8 mouse cellular contexts compared by ENCODE assay signal in the genomic region with DNA sequence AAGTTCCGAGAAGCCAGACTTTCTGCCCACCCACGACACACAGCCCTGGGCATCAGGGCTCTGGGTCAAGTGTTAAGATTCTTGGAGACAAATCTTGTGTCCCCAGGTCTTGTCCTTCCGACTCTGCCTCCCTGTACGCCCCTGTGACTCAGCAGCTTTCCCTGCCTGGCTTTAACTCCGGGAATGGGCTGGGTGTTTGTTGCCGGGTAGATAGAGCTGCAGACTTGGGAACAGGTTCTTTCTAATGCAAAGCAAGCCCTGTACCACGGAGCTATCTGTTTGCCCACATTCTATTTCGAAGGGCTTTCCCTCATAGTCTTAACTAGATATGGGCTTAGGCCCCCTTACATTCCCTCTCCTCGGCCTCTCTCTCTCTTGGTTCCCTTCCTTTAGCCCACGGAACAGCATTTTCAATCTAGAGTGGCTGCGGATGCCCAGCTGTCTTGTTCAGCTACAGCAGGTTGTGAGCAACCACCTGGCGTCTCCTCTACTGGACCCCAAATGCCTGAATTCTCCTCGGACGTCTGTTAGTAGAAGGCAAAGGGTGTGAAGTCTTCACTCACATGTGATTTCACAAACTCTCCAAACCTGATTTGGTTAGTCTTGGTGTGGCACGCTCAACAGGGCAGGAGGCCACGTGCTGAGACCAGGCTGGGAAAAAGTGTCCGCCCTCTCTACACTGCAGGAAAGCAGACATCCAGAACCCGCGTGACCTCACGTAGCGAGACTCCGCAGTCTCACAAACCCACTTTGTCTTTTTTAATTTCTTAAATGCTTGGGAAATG. TPM values are rescaled to one million over a fixed set of nuclear protein-coding genes. Genes with fewer than 3 reads are reported as not detected.
A peak's percentile ranks its signal among the peaks of the same experiment; 100 is the strongest.
DNase-seq lines count a peak whose midpoint lies in the region; ATAC-seq and TF ChIP-seq lines count a peak whose summit lies in the region.

No protein-coding gene starts in this region.

- peaks cover 3% of the 10 kb centered on the region; the same call in 1 of the 2 replicates for H3K36me3 ChIP-seq in embryonic facial prominence, embryonic 10.5 days (replicated peaks)
- H3K36me3 ChIP-seq in heart, embryonic 16.5 days (ENCODE audit: control insufficient read depth, insufficient read depth) = no peaks in the 10 kb centered on the region
- no peaks in the 10 kb centered on the region for H3K36me3 ChIP-seq in limb, embryonic 14.5 days (ENCODE audit: control insufficient read depth, insufficient read depth, low read length)
- no peaks in the 10 kb centered on the region for H3K36me3 ChIP-seq in midbrain, embryonic 16.5 days (ENCODE audit: control insufficient read depth, insufficient read depth, low read length)

- ATAC-seq in heart, embryonic 16.5 days (replicated peaks; ENCODE audit: extremely low read depth, insufficient read depth, low FRiP score) = peak; percentile 39
- ATAC-seq in limb, embryonic 14.5 days (ENCODE audit: low FRiP score, low read depth) = peak; percentile 35; the same call in 1 of the 2 replicates
- ATAC-seq in midbrain, embryonic 16.5 days = peak; percentile 38

- H3K9ac ChIP-seq in heart, embryonic 16.5 days (ENCODE audit: low read length) = peak overlapping the region; percentile 100
- peak overlapping the region; percentile 94 for H3K9ac ChIP-seq in limb, embryonic 14.5 days (ENCODE audit: low read depth, low read length, severe bottlenecking)
- peak overlapping the region; percentile 95 for H3K9ac ChIP-seq in midbrain, embryonic 16.5 days (ENCODE audit: low read depth, low read length)

- peak overlapping the region; percentile 88 for H3K4me2 ChIP-seq in heart, embryonic 16.5 days (ENCODE audit: low read depth, low read length)
- H3K4me2 ChIP-seq in limb, embryonic 14.5 days (replicated peaks; ENCODE audit: low read depth, low read length, severe bottlenecking) = peak overlapping the region; percentile 85
- H3K4me2 ChIP-seq in midbrain, embryonic 16.5 days (ENCODE audit: low read length) = peak overlapping the region; percentile 94

- peak; percentile 54 for DNase-seq in right cerebral cortex, adult 18-20 months
- DNase-seq in right cerebral cortex, postnatal 10 days (ENCODE audit: low spot score in 2 of 2) = no peak
- DNase-seq in embryonic facial prominence, embryonic 10.5 days (ENCODE audit: low spot score) = no peak
- peak; percentile 28 for DNase-seq in limb, embryonic 14.5 days (ENCODE audit: low spot score)
- DNase-seq in layer of hippocampus, postnatal 25 days (ENCODE audit: extremely low spot score in 1 of 2, low spot score in 1 of 2) = no peak
- DNase-seq in spleen, adult 12 weeks (ENCODE audit: low spot score) = no peak

- no peaks in the 10 kb centered on the region for H3K27me3 ChIP-seq in embryonic facial prominence, embryonic 10.5 days (replicated peaks; ENCODE audit: low read depth, poor library complexity, severe bottlenecking)
- no peaks in the 10 kb centered on the region for H3K27me3 ChIP-seq in heart, embryonic 16.5 days (ENCODE audit: control insufficient read depth, insufficient read depth, low read length)
- no peaks in the 10 kb centered on the region for H3K27me3 ChIP-seq in limb, embryonic 14.5 days (ENCODE audit: control insufficient read depth, insufficient read depth, low read length)
- no peaks in the 10 kb centered on the region for H3K27me3 ChIP-seq in midbrain, embryonic 16.5 days (ENCODE audit: control insufficient read depth, insufficient read depth, low read depth, low read length)

- peak overlapping the region; percentile 97 for H3K27ac ChIP-seq in embryonic facial prominence, embryonic 10.5 days (replicated peaks)
- peak overlapping the region; percentile 100 for H3K27ac ChIP-seq in heart, embryonic 16.5 days (ENCODE audit: low read length)
- peak overlapping the region; percentile 88 for H3K27ac ChIP-seq in limb, embryonic 14.5 days (replicated peaks; ENCODE audit: low read depth, low read length)
- H3K27ac ChIP-seq in midbrain, embryonic 16.5 days (ENCODE audit: low read length) = peak overlapping the region; percentile 92

- no peak for TF ChIP-seq POLR2A in limb, embryonic 14.5 days (IDR thresholded peaks at IDR 0.05; ENCODE audit: borderline replicate concordance, extremely low read depth, insufficient read depth, insufficient read length)

- peak overlapping the region; percentile 95 for H3K4me3 ChIP-seq in embryonic facial prominence, embryonic 10.5 days
- peak overlapping the region; percentile 99 for H3K4me3 ChIP-seq in heart, embryonic 16.5 days (ENCODE audit: low read length)
- peak overlapping the region; percentile 97 for H3K4me3 ChIP-seq in limb, embryonic 14.5 days (replicated peaks; ENCODE audit: low read length)
- peak overlapping the region; percentile 71 for H3K4me3 ChIP-seq in midbrain, embryonic 16.5 days (ENCODE audit: low read depth, low read length)

- H3K9me3 ChIP-seq in embryonic facial prominence, embryonic 10.5 days = no peaks in the 10 kb centered on the region
- no peaks in the 10 kb centered on the region for H3K9me3 ChIP-seq in heart, embryonic 16.5 days (replicated peaks; ENCODE audit: control insufficient read depth, low read length)
- no peaks in the 10 kb centered on the region for H3K9me3 ChIP-seq in limb, embryonic 14.5 days (ENCODE audit: control insufficient read depth, low read length)
- H3K9me3 ChIP-seq in midbrain, embryonic 16.5 days (replicated peaks; ENCODE audit: control insufficient read depth, low read length, poor library complexity, severe bottlenecking) = no peaks in the 10 kb centered on the region

- 16% methylated on average over 22 of the region's 22 CpGs for WGBS in embryonic facial prominence, embryonic 10.5 days
- WGBS in heart, embryonic 16.5 days = 16% methylated on average over 22 of the region's 22 CpGs
- WGBS in limb, embryonic 14.5 days = 14% methylated on average over 22 of the region's 22 CpGs
- WGBS in midbrain, embryonic 16.5 days = 12% methylated on average over 22 of the region's 22 CpGs

- peaks cover 53% of the 10 kb centered on the region for H3K4me1 ChIP-seq in embryonic facial prominence, embryonic 10.5 days
- H3K4me1 ChIP-seq in heart, embryonic 16.5 days (ENCODE audit: control insufficient read depth, insufficient read depth, low read length) = peaks cover 43% of the 10 kb centered on the region
- H3K4me1 ChIP-seq in limb, embryonic 14.5 days (ENCODE audit: control insufficient read depth, insufficient read depth, low read length) = peaks cover 30% of the 10 kb centered on the region
- peaks cover 24% of the 10 kb centered on the region for H3K4me1 ChIP-seq in midbrain, embryonic 16.5 days (ENCODE audit: control insufficient read depth, insufficient read depth, low read length)

RNA-seq across cellular contexts. Expression of a gene that starts 0.8 kb away (rescaled TPM):
- 204 and 209 TPM in 2 replicates for polyA plus RNA-seq in embryonic facial prominence, embryonic 10.5 days (2016; fragmentation: Nextera tagmentation; extraction: Ambion mirVana)
- 541 and 624 TPM in 2 replicates for polyA plus RNA-seq in heart, embryonic 16.5 days (2015; fragmentation: Nextera tagmentation; extraction: Ambion mirVana)
- polyA plus RNA-seq in limb, embryonic 14.5 days (2012; rRNA removed) = 157 and 158 TPM in 2 replicates
- polyA plus RNA-seq in limb, embryonic 14.5 days (2014; fragmentation: Nextera tagmentation; extraction: Ambion mirVana) = 207 and 218 TPM in 2 replicates
- 362 and 402 TPM in 2 replicates for polyA plus RNA-seq in midbrain, embryonic 16.5 days (2015; fragmentation: Nextera tagmentation; extraction: Ambion mirVana)
- 100 to 1,000 TPM; 529 to 579 TPM for total RNA-seq in layer of hippocampus, postnatal 25 days (2021)

RNA-seq across cellular contexts. Expression of a gene that starts 36.4 kb away (rescaled TPM):
- polyA plus RNA-seq in embryonic facial prominence, embryonic 10.5 days (2016; fragmentation: Nextera tagmentation; extraction: Ambion mirVana) = 165 and 169 TPM in 2 replicates
- 182 and 205 TPM in 2 replicates for polyA plus RNA-seq in heart, embryonic 16.5 days (2015; fragmentation: Nextera tagmentation; extraction: Ambion mirVana)
- 174 and 207 TPM in 2 replicates for polyA plus RNA-seq in limb, embryonic 14.5 days (2012; rRNA removed)
- 202 and 213 TPM in 2 replicates for polyA plus RNA-seq in limb, embryonic 14.5 days (2014; fragmentation: Nextera tagmentation; extraction: Ambion mirVana)
- polyA plus RNA-seq in midbrain, embryonic 16.5 days (2015; fragmentation: Nextera tagmentation; extraction: Ambion mirVana) = 130 and 138 TPM in 2 replicates
- total RNA-seq in layer of hippocampus, postnatal 25 days (2021) = 10 to 100 TPM; 71.3 to 78.1 TPM

Comparison
In these comparisons a context has a peak if more than half of its experiments do, and no peak if none do; other contexts are left out.
1. DNase-seq: peak in right cerebral cortex, adult 18-20 months (single experiment) and limb, embryonic 14.5 days (single experiment); none in right cerebral cortex, postnatal 10 days (0 of 2), embryonic facial prominence, embryonic 10.5 days (single experiment), layer of hippocampus, postnatal 25 days (0 of 2) and spleen, adult 12 weeks (single experiment).
2. Peak in every context shown above with its lines, with median percentiles within 50 percentile points of each other: H3K27ac ChIP-seq, H3K4me3 ChIP-seq, ATAC-seq, H3K4me2 ChIP-seq and H3K9ac ChIP-seq.